Mouse (Mus musculus) kidney, adult 2 months (tissue): ENCODE results near the gene Il6ra.

ENCODE experiments used
- CTCF ChIP-seq: fragments of 200-500 bp; conservative IDR thresholded peaks from 2 replicates; pipeline ENCODE4 v1.5.1; 2011; ENCODE audit warnings: low read depth, mild to moderate bottlenecking, control low read depth, low read length, moderate library complexity, mixed read lengths; ENCODE audit not compliant: insufficient read depth, insufficient read length
- POLR2A ChIP-seq: fragments of 200-500 bp; IDR thresholded peaks from one replicate; pipeline ENCODE4 v1.6.1; 2011; ENCODE audit warnings: low read depth, low read length, control low read depth

DNA sequence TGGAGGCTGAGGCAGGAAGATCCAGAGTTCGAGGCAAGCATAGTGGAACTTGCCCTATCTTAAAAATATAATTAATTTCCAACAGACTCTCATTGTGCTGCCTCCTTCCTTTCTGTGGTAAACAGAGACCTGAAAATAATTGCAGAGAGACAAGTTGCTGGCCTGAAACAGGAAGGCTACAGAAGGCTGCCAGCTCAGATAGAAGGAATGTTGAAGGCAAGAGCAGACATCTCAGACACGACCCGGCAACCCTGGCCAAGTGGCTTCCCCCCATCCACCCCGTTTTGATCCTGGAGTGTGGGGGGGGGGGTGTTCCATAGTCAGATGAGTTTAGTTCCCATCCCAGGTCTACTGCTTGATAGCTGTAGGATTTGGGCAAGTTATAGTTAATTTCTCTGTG, 1.7 kb upstream of the Il6ra start:
- TF ChIP-seq CTCF: no peak
- TF ChIP-seq POLR2A: no peak
